Mouse (Mus musculus) brain, embryonic 14.5 days (tissue): ENCODE data around the gene Ech1. TPM values are rescaled to one million over a fixed set of nuclear protein-coding genes. Genes with fewer than 3 reads are reported as not detected.

Source experiments
- DNase-seq: peaks from one replicate; pipeline ENCODE4 v3.0.0-alpha.2; 2011; ENCODE audit warnings: low read depth
- CTCF ChIP-seq: fragments of 200-500 bp; IDR thresholded peaks from 2 replicates; pipeline ENCODE4 v1.5.1; 2012; ENCODE audit warnings: inconsistent platforms, mild to moderate bottlenecking, moderate library complexity, borderline replicate concordance; ENCODE audit not compliant: insufficient read depth, insufficient read length; ENCODE audit errors: extremely low read depth
- POLR2A ChIP-seq: fragments of 200-500 bp; IDR thresholded peaks from 2 replicates; pipeline ENCODE4 v1.6.1; 2012; ENCODE audit warnings: mild to moderate bottlenecking, inconsistent platforms, borderline replicate concordance; ENCODE audit not compliant: poor library complexity, insufficient read depth, insufficient read length, severe bottlenecking; ENCODE audit errors: extremely low read depth
- polyA plus RNA-seq: library from polyadenylated mRNA; depleted of rRNA; stranded (reverse); fragments of >200 nt; gene quantifications from 2 replicates; pipeline ENCODE4 v1.2.3, GENCODE M21; 2012

Ech1 gene
- polyA plus RNA-seq, 1 experiment = 77.8 TPM

GRCm38 (mm10) chr7:28791706-28792105, 33.3 kb upstream of the Ech1 start:
- no peak for DNase-seq
- TF ChIP-seq CTCF (no peak), POLR2A (no peak)

- no peak for DNase-seq
- no peak for TF ChIP-seq CTCF
- TF ChIP-seq POLR2A = no peak
Observed at GRCm38 (mm10) chr7:28792391-28793185, 32.4 kb upstream of the Ech1 start.

GRCm38 (mm10) chr7:28793834-28794233, 31.2 kb upstream of the Ech1 start:
- no peak for DNase-seq
- TF ChIP-seq POLR2A (no peak), CTCF (peak; percentile 19; the same call in 1 of the 2 replicates)

- DNase-seq = no peak
- TF ChIP-seq POLR2A = no peak
- TF ChIP-seq CTCF = no peak
Observed at GRCm38 (mm10) chr7:28794496-28794895, 30.5 kb upstream of the Ech1 start.

- TF ChIP-seq POLR2A (no peak), CTCF (no peak)
- no peak for DNase-seq
Observed at GRCm38 (mm10) chr7:28795832-28796231, 29.2 kb upstream of the Ech1 start.

- TF ChIP-seq POLR2A (no peak), CTCF (peak; percentile 92)
- peak; percentile 69 for DNase-seq
Observed at GRCm38 (mm10) chr7:28796562-28796975, 28.4 kb upstream of the Ech1 start.

- TF ChIP-seq POLR2A (no peak), CTCF (no peak)
- no peak for DNase-seq
Observed at GRCm38 (mm10) chr7:28799994-28800393, 25.0 kb upstream of the Ech1 start.

GRCm38 (mm10) chr7:28801451-28801850, 23.6 kb upstream of the Ech1 start:
- TF ChIP-seq POLR2A = no peak
- no peak for TF ChIP-seq CTCF
- no peak for DNase-seq

- no peak for TF ChIP-seq POLR2A
- TF ChIP-seq CTCF = no peak
- peak; percentile 80 for DNase-seq
Observed at GRCm38 (mm10) chr7:28801901-28802670, 22.9 kb upstream of the Ech1 start.

GRCm38 (mm10) chr7:28802846-28803588, 22.0 kb upstream of the Ech1 start:
- DNase-seq = peak; percentile 51
- TF ChIP-seq CTCF = no peak
- no peak for TF ChIP-seq POLR2A

GRCm38 (mm10) chr7:28803756-28804155, 21.3 kb upstream of the Ech1 start:
- DNase-seq = no peak

More at GRCm38 (mm10) chr7:28803756-28804155, 21.3 kb upstream of the Ech1 start:
- no peak for TF ChIP-seq CTCF
- TF ChIP-seq POLR2A = no peak
